Mouse (Mus musculus) right cerebral cortex, adult 18-20 months (tissue): ENCODE data around the gene Gpr18.

ENCODE experiments used
- DNase-seq: peaks from one replicate; pipeline ENCODE4 v3.0.0; 2022; ENCODE audit warnings: mixed read lengths

Gene Gpr18

DNA sequence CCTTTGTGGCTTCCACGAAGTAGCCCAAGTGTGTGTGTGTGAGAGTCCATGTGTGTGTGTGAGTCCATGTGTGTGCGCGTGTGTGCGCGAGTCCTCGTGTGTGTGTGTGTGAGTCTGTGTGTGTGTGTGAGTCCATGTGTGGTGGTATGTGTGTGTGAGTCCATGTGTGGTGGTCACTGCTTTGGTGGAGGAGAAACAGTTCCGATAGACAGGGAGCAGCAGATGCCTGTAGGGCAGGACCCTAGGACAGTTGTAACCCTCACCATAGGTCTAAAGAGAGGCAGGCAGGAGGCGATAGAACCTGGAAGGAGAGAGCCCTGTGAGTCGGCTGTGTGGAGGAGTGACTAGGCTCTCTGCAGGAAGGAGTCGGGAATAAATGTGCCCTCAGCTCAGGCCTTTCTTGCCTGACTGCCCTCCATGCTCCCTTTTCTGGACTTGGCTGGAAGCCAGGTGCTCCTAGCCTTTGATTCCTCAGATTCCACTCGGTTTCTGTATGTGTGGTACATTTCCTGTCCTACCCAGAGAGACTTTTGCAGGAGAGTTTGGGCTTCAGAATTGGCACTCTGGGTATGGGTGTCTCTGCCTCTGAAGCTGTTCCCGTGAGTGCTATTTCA, 5.0 kb upstream of the Gpr18 start:
- DNase-seq, result no peak

DNA sequence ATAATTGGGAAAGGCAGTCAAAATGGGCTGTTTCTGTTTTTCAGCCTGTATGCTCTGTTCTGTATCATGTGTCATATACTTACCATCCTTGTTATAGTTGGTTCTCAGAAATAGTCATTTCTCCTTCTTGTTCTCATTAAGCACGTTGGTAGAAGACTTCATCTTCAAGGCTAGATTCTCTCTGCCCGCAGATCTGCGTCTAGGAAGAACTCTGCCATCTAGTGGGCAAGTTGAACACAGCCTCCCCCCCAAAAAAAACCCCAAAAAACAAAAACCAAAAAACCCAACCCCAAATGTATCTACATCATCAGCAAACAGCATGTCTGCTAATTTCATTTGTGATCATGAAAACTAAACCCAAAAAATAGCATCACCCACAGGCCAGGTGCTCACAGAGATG, 4.2 kb upstream of the Gpr18 start:
- DNase-seq, result no peak

DNA sequence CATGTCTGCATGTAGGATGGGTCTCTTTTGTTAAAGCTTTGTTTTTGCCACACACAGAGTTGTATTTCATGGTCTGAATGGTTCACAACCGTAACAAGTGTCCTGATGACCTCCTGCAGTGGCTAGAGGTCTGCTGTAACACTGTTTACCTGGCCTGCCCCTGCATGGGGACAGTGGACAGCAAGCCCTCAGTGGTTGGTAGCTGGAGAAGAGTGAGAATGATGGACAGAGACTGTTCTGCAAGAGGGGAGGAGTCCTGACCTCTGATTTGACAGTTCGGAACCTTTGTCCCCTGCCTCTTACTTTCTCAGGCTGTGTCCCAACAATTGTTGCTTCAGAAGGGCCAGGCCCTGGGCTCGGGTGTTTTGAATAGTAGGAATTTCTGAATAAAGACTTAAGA, 2.7 kb upstream of the Gpr18 start:
- DNase-seq, result no peak

DNA sequence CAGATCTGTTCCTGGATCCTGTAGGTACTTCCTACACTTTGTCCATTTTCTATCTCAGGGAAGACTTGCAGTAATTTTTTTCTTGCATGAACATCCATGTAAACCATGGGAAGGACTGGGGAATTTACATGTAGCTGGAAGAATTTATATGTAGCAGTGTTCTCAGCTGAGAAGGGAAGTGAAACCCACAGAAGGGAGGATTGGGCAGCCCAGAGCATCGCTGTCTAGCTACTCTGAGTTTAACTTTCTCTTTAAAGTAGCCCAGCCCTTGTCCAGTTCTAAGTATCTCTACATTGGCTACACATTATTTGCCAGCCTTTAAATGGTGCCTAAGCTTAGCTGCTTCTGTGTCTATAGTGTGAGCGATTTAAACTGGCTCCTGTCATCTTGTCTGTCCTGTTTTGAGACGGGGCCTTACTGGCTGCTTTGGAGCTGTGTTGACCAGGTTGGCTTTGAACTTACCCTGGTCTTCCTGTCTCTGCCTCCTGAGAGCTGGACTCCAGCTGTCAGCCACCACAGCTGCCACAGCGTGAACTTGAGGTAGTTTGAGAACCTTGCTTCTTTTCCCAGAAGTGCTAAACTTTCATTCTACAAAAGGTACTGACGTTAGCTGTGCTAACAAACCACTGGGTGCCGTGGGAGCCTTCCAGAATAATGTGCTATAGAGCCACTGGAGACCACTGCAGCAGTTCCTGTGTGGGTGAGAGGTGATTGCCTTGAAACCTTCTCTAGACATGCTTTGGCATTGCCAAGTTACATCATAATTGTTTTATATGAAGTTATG, 922 bp upstream of the Gpr18 start:
- DNase-seq, result no peak

DNA sequence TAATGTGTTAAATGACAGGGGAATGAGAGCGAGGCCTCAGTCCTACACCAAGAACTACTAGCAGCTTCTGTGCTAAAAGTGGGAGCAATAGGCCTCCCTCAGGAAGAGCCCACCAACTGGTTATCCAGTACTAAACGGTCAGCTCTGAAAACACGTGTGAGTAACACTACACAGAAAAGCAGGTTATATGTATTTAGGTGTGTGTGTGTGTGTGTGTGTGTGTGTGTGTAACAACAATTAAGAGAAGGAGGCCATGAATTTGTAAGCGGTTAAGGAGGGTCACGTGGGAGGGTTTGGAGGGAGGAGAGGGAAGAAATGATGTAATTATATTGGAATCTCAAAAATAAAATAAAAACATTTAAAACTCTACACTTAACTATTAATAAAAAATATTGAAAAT, 438 bp downstream of the Gpr18 start:
- no peak for DNase-seq

DNA sequence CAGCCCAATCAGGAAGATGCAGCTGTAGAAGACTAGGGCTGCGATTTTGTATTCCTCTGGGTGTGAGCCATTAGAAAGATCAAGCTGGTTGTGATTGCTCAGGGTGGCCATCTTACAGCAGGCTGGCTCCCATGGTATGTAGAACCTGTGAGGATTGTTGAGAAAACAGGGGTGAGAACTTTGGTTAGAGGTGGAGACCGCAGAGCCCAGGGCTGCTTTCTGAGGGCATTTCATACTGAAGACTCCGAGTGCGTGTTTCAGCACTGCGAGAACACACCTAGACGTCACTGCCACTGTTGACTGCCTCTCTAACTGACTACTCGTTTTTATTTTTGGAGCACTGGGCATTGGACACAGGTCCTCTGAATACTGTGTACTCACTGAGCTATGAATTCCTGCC, 3.1 kb downstream of the Gpr18 start:
- no peak for DNase-seq

DNA sequence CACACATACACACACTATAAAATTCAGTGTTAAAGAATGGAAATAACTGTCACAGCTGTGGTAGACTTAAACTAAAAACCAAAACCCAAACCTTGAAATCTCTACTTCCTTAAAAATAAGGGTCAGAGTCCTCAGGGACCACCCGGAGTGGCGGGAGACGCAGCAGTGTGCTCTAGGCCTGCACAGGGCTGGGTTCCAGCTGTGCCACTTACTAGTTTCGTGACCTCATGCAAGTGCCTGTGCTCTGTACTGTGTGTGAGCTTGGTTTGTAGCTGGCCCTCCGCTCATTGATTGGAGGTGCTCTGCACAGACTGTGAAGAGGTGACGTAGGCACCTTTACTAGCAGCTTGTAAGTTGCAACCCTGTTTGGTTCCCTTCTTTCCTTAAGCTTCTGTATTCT, 5.7 kb downstream of the Gpr18 start:
- no peak for DNase-seq

DNA sequence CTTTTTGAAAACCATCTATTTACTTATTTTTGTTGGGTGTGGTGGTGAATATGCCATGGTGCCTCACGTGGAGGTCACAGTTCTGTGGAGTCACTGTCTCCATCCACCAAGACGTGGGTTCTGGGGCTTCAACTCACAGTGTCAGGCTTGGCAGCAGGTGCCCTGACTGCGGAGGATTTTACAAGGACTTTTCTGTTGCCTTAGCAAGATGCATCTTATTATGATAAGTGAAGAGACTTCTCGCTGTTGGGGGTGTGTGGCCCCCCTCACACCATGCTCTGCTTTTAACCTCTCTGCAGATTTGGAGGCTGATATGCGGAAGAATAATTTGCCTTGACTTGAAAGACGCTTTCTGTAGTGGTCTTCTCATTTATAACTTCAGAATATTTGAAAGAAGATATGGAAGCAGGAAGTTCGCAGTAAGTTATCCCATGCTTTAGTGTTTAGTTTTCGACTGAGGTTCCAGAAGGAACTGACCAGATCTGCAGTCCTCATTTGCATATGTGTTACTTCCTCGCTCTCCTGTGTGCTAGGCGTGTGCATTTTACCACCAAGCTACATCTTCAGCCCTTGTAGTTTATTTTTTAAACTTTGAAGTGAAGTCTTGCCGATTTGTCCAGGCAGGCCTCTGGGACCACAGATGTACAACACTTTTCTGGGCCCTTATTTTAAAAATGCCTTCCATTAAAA, 8.4 kb downstream of the Gpr18 start:
- no peak for DNase-seq

DNA sequence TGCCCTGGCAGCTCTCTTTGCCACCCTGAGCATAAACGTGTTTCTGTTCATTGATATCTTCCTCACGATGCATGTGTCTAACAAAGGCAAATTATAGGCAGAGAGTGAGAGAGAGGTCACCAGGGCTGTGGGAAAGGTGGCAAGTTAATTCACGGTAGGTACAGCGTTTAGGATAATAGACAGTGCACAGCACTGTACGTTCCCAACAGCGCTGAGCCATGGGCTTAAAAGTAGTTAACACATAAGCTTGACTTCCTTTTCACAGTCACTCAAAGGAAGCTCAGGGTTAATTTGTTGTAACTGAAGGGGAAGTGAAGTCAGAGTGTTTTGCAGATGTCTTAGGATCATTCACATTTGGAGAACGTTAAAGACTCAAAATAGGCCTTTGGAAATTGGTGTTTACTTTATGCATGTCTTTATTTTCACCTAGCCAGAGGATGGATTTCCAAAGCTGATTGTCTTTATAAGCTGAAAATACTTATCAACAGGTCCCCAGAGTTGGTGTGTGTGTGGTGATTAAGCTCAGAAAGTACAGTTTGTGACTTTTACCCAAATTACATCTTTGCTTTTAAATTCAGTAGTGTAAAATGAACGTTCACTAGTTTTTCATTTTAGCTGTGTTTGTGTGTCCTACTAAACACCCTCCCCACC, 9.1 kb downstream of the Gpr18 start:
- DNase-seq, result no peak

DNA sequence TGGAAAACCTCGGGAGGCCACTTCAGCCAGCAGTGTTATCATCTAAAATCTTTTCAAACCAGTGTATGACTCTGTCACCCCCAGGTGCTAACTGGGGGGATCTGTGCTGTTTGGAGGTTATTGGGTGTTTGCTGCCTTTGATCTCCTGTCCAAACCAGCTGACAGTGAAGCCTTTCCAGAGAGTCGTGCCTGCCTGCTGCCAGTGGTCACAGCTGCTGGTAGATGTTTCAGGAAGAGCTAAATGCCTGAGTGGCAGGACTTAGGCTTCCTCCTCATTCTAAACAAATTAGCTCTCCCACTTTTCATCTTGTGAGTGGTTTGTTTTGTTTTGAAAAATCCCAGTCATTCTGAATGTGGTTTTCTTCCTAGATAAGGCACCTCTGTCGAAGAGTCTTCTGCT, 10.8 kb downstream of the Gpr18 start:
- DNase-seq, result no peak

DNA sequence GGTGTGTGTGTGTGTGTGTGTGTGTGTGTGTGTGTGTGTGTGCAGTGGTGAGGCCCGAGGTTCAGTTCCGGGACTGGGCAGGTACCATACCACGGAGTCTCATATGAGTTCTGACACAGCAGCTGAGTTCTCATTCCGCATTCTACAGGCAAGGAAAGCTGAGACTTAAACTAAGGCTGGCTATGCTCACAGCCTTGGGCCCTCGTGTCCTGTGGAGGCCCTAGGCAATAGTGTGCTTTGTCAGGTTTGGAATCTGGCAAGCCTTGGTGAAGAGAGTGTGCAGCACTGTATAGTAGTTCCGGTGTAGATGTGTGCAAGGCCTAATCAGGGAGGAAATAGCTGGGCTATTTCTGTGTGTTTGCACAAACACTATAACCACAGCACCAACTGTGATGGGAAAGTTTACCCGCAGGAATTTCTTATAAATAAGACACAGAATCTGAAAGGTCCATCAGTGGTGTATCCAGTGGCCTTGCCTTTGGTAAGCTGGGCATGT, 12.2 kb downstream of the Gpr18 start:
- DNase-seq, result no peak

DNA sequence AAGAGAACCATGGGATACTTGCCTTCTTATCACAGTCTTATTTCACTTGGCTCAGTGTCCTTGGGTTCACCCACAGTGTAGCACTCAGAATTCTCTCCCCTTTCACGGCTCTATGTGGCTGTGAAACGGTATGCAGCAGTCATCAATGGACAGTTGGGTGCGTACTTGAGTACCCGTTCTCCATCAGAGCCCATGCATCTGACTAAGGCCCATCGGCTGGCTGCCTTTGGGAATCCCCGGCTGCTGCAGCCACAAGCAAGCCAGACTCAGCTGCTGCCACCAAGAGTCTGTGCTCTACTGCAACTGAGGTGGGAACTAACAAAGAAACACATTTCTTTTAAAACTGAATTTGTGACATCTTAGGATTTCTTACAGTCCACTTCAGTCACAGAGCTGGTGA, 14.1 kb downstream of the Gpr18 start:
- DNase-seq, result no peak

DNA sequence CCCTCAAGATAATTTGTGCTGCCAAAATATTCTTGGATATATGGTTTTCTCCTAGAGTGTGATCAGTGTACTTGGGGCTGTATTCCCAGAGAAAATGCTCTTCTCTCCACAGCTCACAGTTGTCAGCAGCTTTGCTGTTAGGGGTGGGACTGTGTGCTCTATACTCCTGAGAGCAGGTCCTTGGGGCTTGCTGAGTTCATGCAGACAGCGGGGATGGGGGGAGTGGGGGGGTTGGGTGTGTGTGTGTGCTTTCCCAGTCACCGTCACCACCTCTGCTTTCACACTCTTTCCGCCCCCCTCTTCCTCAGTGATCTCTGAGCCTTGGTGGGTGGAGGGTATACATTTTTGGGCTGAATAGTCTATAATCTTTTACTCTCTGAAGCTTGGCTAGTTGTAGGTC, 16.5 kb downstream of the Gpr18 start:
- no peak for DNase-seq

DNA sequence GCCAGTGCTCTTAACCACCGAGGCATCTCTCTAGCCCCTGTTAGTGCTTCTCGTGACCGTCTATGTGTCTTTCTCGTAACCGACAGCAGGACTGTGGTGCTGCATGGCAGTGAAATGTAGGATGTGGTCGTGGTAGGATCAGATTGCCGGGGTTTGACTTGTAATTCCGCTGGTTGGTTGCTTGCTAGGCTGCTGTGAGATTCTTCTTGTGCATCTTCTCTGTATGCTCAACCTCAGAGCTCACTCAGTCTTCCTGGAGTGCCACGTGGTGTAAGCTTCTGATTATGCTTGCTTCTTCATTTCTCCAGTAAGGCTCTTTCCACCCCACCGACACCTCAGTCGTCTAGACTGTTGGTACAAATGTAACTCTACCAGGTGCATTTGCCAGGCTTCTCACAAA, 17.1 kb downstream of the Gpr18 start:
- no peak for DNase-seq

DNA sequence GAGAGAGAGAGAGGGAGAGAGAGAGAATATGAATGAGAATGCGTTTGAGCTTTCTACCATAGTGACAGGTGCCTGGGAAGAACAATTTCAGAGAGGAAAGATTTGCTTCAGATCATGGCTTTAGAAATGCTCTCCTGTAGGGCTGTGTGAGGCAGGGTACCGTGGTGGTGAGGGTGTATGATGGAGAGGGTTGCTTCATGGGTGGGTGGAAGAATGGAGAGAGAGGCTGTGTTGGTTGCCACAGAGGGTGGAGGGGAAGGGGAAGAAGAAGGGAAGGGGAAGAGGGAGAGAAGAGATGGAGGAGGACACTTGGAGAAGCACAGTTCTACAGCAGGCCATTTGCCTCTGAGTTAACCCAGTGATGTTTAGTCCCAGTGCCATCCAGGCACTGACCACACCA, 17.8 kb downstream of the Gpr18 start:
- DNase-seq, result no peak

DNA sequence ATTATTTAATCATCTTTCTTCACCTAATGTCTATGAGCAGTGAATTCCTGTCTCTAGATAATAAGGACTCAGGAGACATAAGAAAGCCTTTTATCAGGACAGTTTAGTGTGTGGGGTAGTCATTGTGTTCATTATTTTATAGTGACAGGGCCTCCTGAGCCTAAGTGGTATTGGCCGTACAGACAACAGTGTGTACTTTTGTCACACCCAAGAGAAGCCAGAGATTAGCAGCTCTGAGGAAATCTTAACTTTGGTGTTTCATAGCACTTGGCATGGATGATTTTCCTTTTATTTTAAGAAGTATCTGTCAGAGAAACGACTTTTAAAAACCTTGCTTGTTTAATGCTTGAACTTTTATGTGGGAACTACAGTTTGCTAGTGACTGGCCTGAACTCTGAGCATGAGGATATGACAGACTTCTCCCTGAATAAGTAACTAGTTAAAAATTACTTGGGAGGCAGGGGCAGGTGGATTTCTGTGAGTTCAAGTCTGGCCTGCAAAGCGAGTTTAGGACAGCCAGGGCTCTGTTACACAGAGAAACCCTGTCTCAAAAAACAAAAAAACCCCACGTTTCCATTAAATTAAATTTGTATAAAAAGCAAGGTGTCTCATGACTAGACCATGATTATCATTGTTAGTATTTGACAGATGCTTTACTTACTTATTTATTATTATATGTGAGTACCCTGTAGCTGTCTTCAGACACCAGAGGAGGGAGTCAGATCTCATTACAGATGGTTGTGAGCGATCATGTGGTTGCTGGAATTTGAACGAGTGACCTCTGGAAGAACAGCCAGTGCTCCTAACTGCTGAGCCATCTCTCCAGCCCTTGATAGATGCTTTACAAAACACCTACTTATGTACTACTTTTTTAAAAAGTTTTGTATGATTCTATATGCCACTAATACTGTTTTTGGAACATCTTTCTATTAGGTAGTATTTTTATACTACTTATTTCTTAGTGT, 19.2 kb downstream of the Gpr18 start:
- DNase-seq, result no peak

DNA sequence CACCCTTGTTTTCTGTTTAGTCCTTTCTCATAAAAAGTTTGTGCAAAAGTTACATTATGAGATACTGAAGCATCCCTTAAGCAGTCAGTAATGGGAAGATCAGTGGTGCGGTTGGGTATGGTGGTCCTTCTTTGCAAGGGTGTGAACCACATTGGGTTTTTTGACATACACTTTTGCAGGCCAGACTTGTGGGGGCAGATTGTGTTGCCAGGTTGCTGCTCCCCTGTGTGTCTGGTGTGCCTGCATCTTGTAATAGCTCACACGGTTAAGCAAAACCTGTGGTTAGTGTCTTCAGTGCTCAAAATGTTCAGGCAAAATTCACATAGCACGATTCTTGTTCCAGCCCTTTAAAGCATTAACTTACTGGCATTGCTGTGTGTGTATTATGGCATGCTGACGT, 20.3 kb downstream of the Gpr18 start:
- DNase-seq, result no peak

DNA sequence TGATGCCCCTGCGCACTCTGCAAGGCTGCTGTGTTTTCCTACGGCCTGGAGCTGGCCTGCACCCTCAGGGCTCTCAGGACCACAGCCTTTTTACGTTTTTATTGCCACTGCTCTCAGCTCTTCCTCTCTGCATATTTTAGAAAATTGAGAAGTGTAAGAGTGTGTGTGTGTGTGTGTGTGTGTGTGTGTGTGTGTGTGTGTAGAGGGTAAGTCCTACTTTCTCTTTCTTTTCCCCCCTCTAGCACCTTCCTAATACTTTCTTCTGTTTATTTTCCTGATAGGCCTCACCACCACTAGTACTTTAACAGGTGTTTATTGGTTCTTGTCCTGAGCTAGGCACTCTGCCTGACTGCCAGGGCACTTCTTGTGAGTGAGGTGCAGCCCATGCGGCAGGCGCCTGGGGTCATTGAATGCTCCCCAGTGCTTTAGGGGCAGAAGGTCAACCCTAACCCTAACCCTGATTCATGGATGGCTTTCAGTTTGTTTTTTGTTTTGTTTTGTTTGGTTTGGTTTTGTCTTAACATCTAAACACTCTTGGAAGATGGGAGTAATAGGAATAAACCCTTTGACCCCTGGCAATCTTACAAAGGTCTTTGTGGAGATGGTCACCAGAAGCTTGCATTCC, 21.0 kb downstream of the Gpr18 start:
- DNase-seq, result no peak

DNA sequence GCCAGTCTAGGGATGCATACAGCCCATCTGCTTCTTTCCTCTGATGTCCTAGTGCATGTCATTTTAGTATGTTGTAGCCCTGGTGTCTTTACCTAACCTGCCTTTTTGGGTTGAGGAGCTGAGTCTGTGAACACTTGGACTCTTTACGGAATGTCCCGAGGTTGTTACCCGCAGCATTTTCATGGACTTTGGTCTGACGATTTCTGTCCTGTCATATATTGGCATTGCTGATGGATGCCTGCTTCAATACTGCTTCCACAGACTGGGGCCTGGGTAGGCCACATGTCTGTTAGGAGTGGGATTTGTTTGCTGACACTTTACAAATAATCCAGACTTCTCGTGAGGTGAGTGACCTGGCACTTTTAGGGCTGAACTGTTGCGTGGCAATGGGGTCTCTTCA, 21.8 kb downstream of the Gpr18 start:
- DNase-seq, result no peak

DNA sequence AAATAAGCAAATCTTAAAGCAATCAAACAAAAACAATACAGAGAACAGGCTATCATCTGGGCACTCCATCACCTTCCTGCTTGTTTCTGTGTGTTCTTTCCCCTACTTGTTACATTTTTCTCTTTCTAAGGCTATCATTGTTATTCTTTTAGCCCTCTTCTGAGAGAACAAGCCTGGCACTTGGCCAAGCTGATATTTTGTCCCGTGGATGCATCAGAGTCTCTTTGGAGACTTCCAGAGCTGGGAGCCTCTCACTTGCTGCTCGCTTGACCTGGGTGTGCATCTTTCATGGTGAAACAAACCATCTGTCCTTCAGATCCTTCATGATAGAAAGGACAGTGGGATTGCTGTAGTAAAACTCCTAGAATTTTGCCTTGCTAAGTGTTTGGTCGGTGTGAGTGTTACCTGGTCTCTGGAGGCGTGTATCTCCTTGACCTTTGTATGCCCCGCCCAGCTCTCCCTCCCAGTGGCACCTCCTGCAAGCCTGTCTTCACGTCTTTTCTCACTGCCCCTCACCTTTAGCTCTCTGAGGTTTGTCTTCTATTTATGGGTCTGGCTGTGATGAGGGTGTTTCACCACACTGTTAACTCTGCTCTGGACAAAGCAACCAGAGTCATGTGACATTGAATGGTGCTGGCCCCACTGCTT, 31.3 kb downstream of the Gpr18 start:
- DNase-seq, result no peak

DNA sequence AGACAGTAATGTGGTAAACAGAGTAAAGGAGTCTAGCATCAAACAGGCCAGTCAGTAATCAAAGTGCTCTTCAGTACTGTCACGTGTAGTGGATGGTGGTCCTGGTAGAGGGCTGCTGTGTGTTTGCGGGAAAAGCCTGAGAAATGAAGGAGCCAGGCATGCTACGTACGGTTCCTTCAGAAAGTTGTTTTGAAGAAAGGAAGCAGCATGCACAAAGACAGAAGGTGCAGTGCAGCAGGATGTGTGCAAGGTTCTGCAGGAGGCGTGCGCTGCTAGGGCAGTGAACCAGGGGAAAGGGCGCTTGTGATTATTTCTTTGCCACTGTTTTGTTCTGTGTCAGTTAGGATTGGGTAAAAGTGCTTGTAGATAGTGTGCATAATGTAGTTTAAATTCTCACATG, 34.4 kb downstream of the Gpr18 start:
- no peak for DNase-seq
